Mouse (Mus musculus) brain, adult 10 weeks (tissue): ENCODE data around the gene Olfr347. TPM values are rescaled to one million over a fixed set of nuclear protein-coding genes. Genes with fewer than 3 reads are reported as not detected.

ENCODE experiments used
- polyA plus RNA-seq: library from polyadenylated mRNA; stranded (reverse); fragments of 350-450 nt; fragmentation: Illumina TruSeq; extraction: RNeasy Lipid Tissue Mini Kit (QIAGEN cat#74804); gene quantifications from one replicate; pipeline ENCODE4 v1.2.3, GENCODE M21; 2015; ENCODE audit warnings: low read depth, low replicate concordance

Olfr347 gene
- polyA plus RNA-seq = not detected

GRCm38 (mm10) chr2:36731602-36732001, at the start of gene Olfr347:
Gene Olfr347 (plus strand): TSS chr2:36731902.

GRCm38 (mm10) chr2:36685488-36685887, 46.2 kb upstream of the Olfr347 start, which contains the start of gene Olfr346:
Gene Olfr346 (plus strand): TSS chr2:36685788.

GRCm38 (mm10) chr2:36783976-36784375, 52.3 kb downstream of the Olfr347 start, which contains the start of gene Olfr348:
Gene Olfr348 (plus strand): TSS chr2:36784276.

Other genes with a start within 250 kb of the Olfr347 start
- not detected for gene Olfr341, start 249.4 kb upstream of the Olfr347 start, polyA plus RNA-seq
- not detected for gene Olfr342, start 206.9 kb upstream of the Olfr347 start, polyA plus RNA-seq
- gene Olfr344, start 165.2 kb upstream of the Olfr347 start, polyA plus RNA-seq = not detected
- gene Olfr345, start 91.9 kb upstream of the Olfr347 start, polyA plus RNA-seq = not detected
- not detected for gene Olfr346, start 46.1 kb upstream of the Olfr347 start, polyA plus RNA-seq
- not detected for gene Olfr348, start 52.4 kb downstream of the Olfr347 start, polyA plus RNA-seq
- not detected for gene Olfr50, start 58.6 kb downstream of the Olfr347 start, polyA plus RNA-seq
- gene Olfr3, start 85.1 kb downstream of the Olfr347 start, polyA plus RNA-seq = not detected
- gene Olfr350, start 114.4 kb downstream of the Olfr347 start, polyA plus RNA-seq = not detected
- gene Olfr351, start 130.8 kb downstream of the Olfr347 start, polyA plus RNA-seq = not detected
- gene Olfr352, start 136.6 kb downstream of the Olfr347 start, polyA plus RNA-seq = not detected
- not detected for gene Olfr353, start 161.0 kb downstream of the Olfr347 start, polyA plus RNA-seq
- not detected for gene Olfr354, start 173.8 kb downstream of the Olfr347 start, polyA plus RNA-seq
- not detected for gene Olfr355, start 197.0 kb downstream of the Olfr347 start, polyA plus RNA-seq
- not detected for gene Olfr356, start 205.2 kb downstream of the Olfr347 start, polyA plus RNA-seq